Mouse (Mus musculus): ENCODE measurements around the gene Zfp57.

- no peak for TF ChIP-seq POLR2A (IDR thresholded peaks at IDR 0.05; ENCODE audit: insufficient read depth, low read depth, low read length)
- TF ChIP-seq CTCF (IDR thresholded peaks at IDR 0.05; ENCODE audit: insufficient read depth, low read depth, low read length), result no peak
Measured at GRCm38 (mm10) chr17:36971172-36971850, 29.7 kb upstream of the Zfp57 start.
